Mouse (Mus musculus): ENCODE results near the gene Tle4. TPM values are rescaled to one million over a fixed set of nuclear protein-coding genes. Genes with fewer than 3 reads are reported as not detected.

Gene Tle4
- total and polyA plus RNA-seq, 3 experiments: 18.9 to 27.7 (median 23.4) TPM

DNA sequence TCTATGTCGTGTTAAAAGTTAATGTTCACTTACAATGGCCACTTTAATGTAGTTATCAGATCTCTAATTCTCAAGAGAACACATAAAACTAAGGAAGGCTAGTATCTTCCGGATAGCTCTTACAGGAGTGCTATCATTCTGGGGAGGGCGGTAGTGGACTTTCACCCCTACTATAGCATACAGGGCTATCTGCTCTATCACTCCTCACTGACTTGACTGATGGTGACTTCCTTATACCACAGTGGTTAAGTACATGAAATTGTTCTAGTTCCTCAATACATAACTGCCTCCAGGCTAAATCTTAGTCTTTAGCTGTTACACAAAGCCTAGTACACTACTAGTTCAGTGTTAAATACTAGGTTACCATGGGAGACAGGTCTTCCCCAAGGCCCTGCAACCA is 104.8 kb downstream of the Tle4 start:
- Histone ChIP-seq H3K4me2 (ENCODE audit: insufficient read depth, low read depth, poor library complexity, severe bottlenecking) (no peak overlapping the region), H3K36me3 (replicated peaks in 1 of 2; ENCODE audit: control insufficient read depth in 1 of 2, insufficient read depth in 1 of 2, low read length in 1 of 2) (peaks cover 5 to 27% of the 10 kb centered on the region in 2 experiments), H3K27ac (ENCODE audit: insufficient read depth, low read depth) (no peak overlapping the region), H3K4me1 (ENCODE audit: control insufficient read depth in 1 of 2, insufficient read depth in 2 of 2) (no peaks in the 10 kb centered on the region), H3K9me3 (replicated peaks; ENCODE audit: low read length) (no peaks in the 10 kb centered on the region), H3K9ac (ENCODE audit: insufficient read depth, low read depth) (no peak overlapping the region), H3K27me3 (replicated peaks) (no peaks in the 10 kb centered on the region), H3K79me2 (replicated peaks; ENCODE audit: control insufficient read depth, extremely low read depth, insufficient read depth, poor library complexity, severe bottlenecking) (peaks cover 5% of the 10 kb centered on the region), H3K4me3 (replicated peaks in 1 of 3; ENCODE audit: low read depth in 2 of 3, low read length in 2 of 3, poor library complexity in 1 of 3) (no peak overlapping the region)
- DNase-seq (ENCODE audit: extremely low read depth): no peak
- dilution Hi-C loops (cut with MboI; ENCODE audit: extremely low pct_ligation_motif_present, extremely low pct_unique_long_range_greater_than_20kb, low sequenced_read_pairs): no loop called here
- TF ChIP-seq E2F4 (IDR thresholded peaks at IDR 0.05; ENCODE audit: insufficient replicate concordance, low read depth, low read length) (no peak), GABPA (IDR thresholded peaks at IDR 0.05; ENCODE audit: insufficient replicate concordance, low read depth, low read length) (no peak), JUND (conservative IDR thresholded peaks at IDR 0.05; ENCODE audit: low read depth, low read length) (no peak)
- in situ Hi-C loops (cut with MboI; ENCODE audit: low pct_ligation_motif_present, low pct_unique_long_range_greater_than_20kb, low sequenced_read_pairs): no loop called here

DNA sequence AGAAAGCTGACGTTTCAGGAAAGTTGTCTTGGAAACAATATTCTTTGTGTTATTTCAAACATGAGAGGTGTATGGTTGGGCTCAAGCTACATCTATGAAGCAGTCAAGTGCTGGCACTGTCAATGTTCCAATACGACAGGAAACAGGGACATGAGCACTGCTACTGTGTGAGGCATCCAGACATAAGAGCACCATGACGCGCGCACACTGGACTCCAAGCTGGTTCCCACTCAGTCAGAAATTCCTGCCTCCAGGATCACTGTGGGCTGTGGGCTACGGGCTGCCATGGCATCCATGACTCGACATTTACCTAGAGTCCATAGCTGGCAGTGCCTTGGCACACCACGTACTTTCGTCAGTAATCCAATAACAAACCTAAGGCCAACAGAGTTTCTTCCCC is 110.7 kb downstream of the Tle4 start:
- Histone ChIP-seq H3K9ac (ENCODE audit: insufficient read depth, low read depth) (no peak overlapping the region), H3K27me3 (replicated peaks) (no peaks in the 10 kb centered on the region), H3K9me3 (replicated peaks; ENCODE audit: low read length) (no peaks in the 10 kb centered on the region), H3K36me3 (replicated peaks in 1 of 2; ENCODE audit: control insufficient read depth in 1 of 2, insufficient read depth in 1 of 2, low read length in 1 of 2) (peaks cover 4 to 19% of the 10 kb centered on the region in 2 experiments), H3K27ac (ENCODE audit: insufficient read depth, low read depth) (no peak overlapping the region), H3K4me3 (replicated peaks in 1 of 3; ENCODE audit: low read depth in 2 of 3, low read length in 2 of 3, poor library complexity in 1 of 3) (no peak overlapping the region), H3K79me2 (replicated peaks; ENCODE audit: control insufficient read depth, extremely low read depth, insufficient read depth, poor library complexity, severe bottlenecking) (peaks cover 3% of the 10 kb centered on the region), H3K4me1 (ENCODE audit: control insufficient read depth in 1 of 2, insufficient read depth in 2 of 2) (peaks cover 2 to 3% of the 10 kb centered on the region in 2 experiments; a peak in 2 of 4 replicates), H3K4me2 (ENCODE audit: insufficient read depth, low read depth, poor library complexity, severe bottlenecking) (no peak overlapping the region)
- in situ Hi-C loops (cut with MboI; ENCODE audit: low pct_ligation_motif_present, low pct_unique_long_range_greater_than_20kb, low sequenced_read_pairs): no loop called here
- dilution Hi-C loops (cut with MboI; ENCODE audit: extremely low pct_ligation_motif_present, extremely low pct_unique_long_range_greater_than_20kb, low sequenced_read_pairs): no loop called here
- TF ChIP-seq MXI1 (IDR thresholded peaks at IDR 0.05; ENCODE audit: low read depth, low read length) (no peak), POLR2A (IDR thresholded peaks at IDR 0.05; ENCODE audit: low read depth, low read length) (no peak), RAD21 (IDR thresholded peaks at IDR 0.05; ENCODE audit: low read depth, low read length) (no peak), ZNF384 (IDR thresholded peaks at IDR 0.05; ENCODE audit: low read depth, low read length) (no peak), MAFK (IDR thresholded peaks at IDR 0.05; ENCODE audit: insufficient replicate concordance, low read length) (no peak), TCF12 (IDR thresholded peaks at IDR 0.05; ENCODE audit: low read depth, low read length) (no peak), ELF1 (IDR thresholded peaks at IDR 0.05; ENCODE audit: low read depth, low read length) (no peak), USF1 (IDR thresholded peaks at IDR 0.05; ENCODE audit: low read depth, low read length) (no peak), CHD1 (IDR thresholded peaks at IDR 0.05; ENCODE audit: low read depth, low read length) (no peak), ZMIZ1 (IDR thresholded peaks at IDR 0.05; ENCODE audit: low read depth, low read length) (no peak), ETS1 (conservative IDR thresholded peaks at IDR 0.05; ENCODE audit: low read depth, low read length) (no peak), KAT2A (IDR thresholded peaks at IDR 0.05; ENCODE audit: insufficient replicate concordance, low read length) (no peak), NELFE (IDR thresholded peaks at IDR 0.05; ENCODE audit: low read depth, low read length) (no peak), PAX5 (IDR thresholded peaks at IDR 0.05; ENCODE audit: low read length) (no peak), SMC3 (IDR thresholded peaks at IDR 0.05; ENCODE audit: low read depth, low read length) (no peak), UBTF (IDR thresholded peaks at IDR 0.05; ENCODE audit: low read depth, low read length) (no peak), TBP (conservative IDR thresholded peaks at IDR 0.05; ENCODE audit: low read depth, low read length) (no peak), BHLHE40 (IDR thresholded peaks at IDR 0.05; ENCODE audit: low read depth, low read length) (no peak)
- no peak for DNase-seq (ENCODE audit: extremely low read depth)
